Mouse (Mus musculus) kidney, adult 9 months (tissue): ENCODE measurements at regions not wholly inside any gene's neighbourhood (a gene's known extent, or its start where the extent isn't known, plus 50 kb on each side); places are given as distances from the start of the nearest gene placed in this dataset.

ENCODE experiments used
- DNase-seq: peaks from one replicate; pipeline ENCODE4 v3.0.0; 2022

DNA sequence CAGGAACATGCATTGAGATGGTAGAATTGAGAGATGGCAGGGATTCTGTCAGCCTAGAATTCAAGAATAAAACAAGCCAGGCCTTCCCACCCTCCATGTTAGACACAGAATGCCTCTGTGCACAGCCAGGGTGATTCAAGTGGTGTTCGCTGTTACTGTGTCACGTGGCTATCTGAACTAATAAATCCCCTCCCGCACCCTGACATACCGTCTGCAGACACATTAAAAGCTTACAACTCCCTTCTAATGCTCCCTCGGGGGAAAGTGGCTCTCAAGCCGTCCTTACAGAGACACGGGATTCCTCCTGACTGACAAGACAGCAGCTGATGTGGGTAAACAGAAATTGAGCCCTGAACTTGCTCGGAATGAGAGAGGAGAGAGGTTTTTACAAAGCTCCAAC is 279.1 kb downstream of the Prex1 start:
- no peak for DNase-seq

DNA sequence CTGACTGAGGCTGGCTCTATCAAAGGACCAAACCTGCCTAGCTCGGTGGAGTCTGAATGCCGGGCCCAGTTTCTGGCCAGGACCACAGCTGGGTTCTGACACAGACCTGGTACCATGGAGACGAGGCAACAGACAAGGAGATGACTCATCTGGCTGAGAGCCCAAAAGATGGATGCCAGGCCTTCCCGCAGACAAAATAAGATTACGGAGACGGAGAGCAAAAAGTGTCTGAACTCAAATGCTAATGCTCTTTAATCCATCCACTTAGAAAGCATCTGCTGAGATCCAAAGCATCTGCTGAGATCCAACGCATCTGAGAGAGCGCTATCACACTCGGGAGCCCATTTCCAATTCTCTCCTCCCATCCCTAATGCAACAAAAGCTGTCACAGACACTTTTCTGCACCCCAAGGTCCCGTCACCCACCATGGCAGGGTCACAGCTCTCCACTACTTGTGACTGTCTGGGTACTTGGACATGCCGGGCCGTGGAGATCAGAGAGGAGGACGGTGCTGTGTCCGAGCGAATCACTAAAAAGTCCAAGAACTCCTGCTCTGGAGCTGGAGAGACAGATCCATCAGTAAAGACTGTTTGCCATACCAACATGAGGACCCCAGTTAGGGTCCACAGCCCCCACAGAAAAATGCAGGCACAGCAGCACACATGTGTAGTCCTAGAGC is 278.3 kb upstream of the Sulf2 start:
- DNase-seq, result no peak

DNA sequence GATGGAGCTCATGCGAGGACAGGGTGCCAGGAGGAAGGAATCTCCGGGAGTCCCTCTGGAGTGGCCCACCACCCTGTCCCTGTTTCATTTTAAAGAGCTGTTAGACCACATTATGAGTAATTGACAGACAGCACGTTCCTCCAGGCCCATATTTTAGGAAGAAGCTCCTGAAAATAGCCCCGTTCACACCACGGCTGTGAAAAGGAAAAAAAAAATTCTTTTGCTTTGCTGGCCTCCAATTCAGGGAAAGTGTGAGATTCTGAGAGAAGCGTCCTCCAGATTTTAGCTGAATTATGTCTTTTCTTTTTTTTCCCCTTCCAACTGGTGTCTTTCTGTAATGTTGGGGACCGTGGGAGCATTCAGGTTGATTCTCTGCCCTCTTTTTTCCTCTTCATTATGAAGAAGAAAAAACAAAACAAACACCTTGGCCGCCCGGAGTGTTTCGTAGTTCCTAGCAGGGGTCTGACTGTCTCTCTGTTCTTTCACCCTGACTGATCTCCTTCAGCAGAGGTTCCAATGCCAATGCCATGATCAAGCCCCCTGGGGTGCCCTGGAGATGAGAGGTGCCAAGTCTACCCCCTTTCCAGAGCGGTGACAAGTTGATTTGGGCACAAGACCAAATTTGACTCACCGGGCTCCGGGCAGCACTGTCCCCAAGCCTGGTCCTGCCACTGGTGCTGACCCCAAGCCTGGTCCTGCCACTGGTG is 277.6 kb upstream of the Sulf2 start:
- DNase-seq, result no peak

DNA sequence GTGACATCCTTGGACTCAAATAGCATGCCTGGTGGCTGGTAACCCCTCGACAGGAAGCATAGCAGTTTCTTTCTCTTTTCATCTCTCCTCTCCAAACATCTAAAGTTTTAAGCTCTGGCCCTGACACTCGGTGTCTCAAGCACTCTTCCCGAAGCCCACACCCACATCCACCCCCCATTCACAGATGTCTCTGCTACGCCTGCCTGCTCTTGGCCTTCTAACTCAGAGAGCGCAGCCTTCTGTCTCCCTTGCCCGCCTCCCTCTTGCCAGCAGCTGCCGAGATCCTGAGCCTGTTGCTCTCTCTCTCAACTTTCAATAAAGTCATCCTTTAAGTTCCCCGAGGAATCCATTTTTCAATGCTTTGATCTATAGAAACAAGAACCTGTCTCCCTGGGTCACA is 277.1 kb upstream of the Sulf2 start:
- no peak for DNase-seq

DNA sequence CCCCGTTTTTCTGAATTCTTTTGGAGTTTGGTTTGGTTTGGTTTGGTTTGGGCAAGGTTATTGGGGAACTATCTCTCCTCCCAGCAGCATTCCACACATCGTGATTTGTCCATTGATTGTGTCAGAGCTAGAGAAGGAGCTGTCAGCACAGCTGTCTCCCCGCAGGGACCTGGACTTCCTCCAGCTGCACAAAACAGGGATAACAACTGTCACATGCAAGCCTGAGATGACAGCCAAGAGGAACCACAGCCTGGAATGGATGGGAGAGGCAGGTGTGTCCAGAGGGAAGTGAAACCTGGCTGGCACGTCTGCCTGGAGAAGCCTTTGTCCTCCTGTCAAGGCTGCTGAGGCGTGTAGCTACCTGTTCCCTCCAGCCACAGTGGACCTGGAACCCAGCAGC is 274.5 kb upstream of the Sulf2 start:
- DNase-seq, result no peak

DNA sequence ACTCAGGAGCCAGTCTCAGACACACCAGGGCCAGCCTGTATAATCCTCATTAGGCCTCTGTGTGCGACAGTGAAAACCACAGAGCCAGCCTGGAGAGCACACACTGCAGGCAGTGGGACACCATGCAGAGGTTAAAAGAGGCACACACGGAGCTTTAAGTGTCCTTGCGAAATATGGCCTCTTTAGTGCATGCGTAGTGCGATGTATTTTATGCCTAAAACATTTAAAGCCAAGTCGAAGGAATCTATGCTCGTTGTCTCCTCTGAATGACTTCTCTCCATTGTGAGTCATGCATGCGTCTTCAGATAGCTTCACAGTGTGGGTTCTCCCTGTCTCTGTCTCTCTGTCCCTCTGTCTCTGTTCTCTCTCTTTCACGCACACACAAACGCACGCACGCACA is 274.0 kb upstream of the Sulf2 start:
- no peak for DNase-seq

DNA sequence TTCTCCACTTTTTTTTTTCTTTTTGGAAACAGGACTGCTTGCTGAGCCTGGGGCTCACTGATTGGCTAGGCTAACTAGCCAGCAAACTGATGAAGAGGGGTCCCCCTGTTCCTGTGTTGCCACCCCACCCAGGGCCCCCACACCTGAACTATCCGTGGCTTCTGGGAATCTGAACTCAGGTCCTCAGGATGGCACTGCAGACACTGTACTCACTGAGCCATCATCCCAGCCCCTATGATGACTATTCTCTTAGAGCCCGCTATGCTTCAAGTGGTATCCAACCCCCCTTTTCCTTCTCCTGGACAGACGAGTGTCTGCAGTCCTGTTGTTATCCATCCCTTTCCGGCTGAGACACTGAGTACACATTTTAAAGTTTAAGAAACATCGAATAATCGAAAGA is 271.9 kb upstream of the Sulf2 start:
- DNase-seq, result no peak

DNA sequence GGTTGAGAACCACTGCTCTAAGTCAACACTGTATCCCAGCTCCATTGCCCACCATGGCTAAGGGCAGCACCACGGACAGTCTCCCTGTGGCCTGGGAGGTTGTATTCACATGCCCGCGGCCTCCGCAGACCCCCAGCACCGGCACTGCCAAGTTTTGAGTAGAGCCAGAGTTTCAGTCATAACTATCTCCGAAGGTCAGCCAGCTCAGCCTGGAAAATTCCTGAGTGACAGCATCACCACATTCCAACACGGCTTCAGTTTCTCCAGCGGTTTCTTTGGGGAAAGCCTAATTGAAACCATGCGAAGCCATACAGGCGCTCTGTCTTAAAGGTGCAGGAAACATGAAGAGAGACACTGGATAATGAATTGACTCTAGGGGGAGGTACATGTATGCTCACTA is 271.5 kb upstream of the Sulf2 start:
- peak; percentile 56 for DNase-seq

DNA sequence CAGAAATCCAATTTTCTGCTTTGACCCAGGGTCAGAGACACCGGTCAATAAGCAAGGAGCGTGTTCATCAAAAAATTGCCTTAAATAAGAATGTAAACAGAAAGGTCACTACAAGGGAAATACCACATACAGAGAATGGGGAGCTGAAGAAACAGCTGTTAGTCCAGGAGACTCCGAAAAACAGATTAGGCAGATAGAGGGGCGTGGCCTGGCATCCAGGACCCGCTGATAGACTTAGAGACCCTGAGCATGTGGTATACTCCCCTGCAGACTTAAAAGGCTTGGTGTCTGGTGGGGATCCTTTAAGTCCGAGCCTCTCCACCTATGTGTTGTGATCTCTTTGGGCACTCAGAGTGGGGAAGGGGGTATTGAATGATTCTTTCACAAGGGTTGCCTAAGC is 271.0 kb upstream of the Sulf2 start:
- no peak for DNase-seq

DNA sequence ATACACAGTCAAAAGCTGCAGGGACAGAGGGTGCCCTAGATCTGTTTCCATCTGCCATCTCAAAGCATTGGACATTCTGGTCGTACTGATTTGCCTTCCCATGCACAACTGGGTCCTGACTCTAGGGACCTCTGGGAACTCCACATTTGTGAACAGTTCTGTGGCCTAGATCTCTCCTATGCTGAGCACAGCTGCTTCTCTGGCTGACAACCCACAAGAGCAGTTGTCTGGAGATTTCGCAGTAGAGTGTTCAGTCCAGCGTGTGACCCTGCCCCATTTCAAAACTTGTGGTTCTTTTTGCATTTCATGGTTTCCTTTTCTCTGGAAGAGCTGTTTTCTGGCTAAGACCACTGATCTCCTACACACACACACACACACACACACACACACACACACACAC is 269.7 kb upstream of the Sulf2 start:
- DNase-seq, result no peak

DNA sequence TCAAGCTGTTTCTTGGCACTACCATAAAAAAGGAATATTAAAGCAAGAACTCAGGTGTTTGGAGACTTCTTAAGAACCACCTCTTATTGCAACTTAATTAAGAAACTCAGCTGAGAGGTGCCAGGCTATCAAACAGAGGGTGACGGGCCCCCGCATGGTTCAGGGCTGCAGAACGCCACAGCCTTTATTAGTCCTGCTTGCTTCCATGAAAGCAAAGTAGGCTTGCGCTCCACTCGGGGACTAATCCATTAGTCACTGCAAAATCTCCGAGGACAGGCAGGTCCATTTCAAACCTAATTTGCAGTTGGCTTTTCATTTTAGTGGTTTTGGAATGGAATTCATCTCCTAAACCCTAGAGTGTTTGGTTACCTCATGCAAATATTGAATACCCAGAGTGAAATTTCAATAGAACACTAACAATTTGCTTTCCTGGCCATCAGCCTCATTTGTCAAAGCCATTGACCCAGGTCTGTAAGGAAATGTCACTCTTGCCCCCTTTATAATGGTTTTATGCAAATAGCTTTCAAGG is 267.7 kb upstream of the Sulf2 start:
- DNase-seq, result no peak

DNA sequence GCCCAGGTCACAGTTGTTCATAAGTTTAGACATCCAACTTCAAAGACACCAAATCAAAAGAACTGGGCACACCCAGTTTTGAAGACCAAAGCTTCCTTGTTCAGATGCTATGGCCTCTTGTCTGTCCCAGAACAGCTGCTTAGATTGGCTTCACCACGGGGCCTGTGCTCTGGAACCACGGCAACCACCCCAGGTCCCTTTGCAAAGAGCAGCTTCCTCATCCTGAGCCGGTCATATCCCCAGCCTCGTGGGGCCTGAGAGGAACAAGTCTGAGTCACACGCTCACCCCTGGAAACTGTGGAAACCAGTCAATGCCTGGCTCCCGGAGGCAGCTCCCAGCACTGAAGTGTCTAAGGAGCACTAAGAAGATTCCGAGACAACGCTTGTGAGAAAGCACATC is 264.8 kb upstream of the Sulf2 start:
- DNase-seq, result no peak

DNA sequence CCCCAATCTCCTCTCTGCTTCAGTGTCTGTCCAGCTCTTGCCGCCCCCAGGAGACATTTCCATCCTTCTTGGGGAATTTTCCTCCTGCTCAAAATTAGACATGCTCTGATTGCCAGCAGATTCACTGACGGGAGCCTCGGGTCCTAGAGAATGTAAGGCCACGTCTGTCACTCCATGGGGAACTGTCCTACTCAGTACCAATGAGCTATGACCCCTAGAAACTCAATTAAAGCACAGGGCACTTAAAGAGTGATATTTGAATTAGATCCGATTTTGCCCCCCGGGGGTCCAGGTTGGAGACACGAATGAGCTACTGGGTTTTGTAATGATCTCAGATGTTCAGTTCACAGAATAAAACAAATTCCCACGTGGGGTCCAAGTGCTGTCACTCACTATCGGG is 263.8 kb upstream of the Sulf2 start:
- no peak for DNase-seq

DNA sequence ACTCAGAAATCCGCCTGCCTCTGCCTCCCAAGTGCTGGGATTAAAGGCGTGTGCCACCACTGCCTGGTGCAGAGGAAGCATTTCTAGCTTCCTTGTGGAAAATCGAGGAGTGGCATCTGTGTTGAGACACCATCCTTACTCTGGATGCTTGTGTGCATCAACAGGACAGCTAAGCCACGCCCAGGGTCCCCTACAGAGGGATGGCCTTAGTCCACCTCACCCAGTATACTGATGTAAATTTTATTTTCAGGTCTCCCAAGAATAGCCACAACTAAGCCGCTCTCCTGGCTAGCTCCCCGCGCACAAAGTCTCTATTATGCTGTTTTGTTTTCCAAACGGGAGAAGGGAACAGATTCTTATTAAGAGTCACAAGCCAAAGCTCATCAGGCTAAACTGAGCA is 262.8 kb upstream of the Sulf2 start:
- DNase-seq, result no peak

DNA sequence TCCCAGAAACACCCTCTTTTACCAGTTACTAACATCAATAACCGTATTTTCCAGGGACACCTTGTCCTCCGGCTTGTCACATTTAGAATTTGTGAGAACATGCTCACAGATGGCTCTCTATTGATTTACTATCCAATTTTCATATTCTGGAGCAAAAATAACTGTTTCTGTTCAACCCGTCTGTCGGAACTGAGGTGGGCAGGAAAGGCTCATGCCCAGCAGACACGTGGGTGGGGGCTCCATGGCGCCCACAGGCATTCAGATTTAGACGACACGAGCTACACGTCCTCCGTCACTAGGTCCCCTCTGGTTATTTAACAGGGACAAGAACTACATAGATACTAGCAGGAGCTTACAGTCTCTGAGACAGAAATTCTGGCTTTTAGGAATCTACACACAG is 262.2 kb upstream of the Sulf2 start:
- no peak for DNase-seq

DNA sequence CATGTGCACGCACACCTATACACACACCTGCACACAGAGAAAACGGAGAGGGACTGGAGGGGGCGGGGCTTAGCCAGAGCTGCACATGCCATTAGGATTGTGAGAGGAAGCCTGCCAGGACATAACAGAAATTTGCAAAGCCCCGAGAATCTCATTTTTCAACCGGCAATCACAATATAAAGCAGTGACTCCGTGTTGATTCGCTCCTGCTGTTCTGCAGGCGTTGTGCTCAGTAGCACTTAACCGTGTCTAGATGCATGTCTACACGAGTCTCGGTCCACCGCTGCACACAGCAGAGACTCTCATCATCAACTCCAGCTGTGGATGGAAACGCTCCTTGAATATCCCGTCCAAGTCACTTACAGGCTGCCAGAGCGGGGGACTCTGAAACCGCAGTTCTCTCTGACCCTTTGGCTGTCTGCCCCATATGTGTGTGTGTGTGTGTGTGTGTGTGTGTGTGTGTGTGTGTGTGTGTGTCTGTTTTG is 260.1 kb upstream of the Sulf2 start:
- DNase-seq, result no peak

DNA sequence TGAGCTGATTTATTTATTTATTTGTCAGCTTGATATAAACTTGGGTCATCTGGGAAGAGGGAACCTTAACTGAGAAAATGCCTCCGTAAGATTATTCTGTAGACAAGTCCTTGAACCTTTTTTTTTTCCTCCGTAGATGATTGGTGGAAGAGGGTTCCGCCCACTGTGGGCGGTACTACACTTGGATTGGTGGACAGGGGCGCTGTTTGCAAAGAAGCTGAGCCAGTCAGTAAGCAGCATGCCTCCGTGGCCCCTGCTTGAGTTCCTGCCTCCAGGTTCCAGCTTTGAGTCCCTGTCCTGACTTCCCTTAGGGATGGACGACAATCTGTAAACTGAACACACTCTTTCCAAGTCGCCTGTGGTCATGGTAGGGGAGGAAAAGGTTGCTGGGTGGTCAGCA is 259.4 kb upstream of the Sulf2 start:
- no peak for DNase-seq

DNA sequence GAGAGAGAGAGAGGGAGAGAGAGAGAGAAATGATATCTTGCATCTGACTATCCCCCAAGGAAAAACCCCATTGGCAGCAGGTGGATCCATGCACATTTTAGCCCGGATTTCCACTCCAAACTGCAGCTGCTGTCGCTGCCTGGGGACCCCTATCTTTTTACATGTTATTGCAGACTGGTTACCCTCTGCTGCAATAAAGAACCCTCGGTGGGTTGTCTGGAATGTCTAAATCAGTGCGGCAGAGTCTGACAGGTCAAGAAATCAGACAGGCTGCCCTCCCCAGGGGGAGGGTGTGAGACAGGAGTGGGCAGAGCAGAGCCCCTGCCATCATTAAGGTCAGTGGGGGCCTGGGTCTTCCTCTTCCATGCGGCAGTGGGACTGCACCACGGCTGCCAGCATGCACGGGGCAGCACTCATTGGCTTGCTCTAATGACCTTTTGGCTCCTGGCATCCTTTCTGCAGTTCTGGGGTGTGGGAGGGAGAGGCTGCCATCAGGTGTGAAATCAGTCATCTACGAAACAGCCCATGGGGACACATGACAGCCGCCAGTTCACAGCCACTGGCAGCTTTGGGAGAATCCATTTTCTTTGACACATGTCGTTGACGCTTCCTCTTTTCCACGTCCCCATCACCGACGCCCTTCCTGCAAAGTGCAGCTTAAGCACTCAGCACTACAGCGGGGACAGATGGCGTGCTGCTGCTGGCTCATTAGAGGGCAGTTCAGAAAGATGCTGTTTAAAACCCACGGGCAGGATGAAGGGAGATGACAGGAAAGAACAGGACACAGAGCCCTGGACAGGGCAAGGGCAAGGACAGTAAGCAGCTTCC is 256.8 kb upstream of the Sulf2 start:
- DNase-seq, result no peak

DNA sequence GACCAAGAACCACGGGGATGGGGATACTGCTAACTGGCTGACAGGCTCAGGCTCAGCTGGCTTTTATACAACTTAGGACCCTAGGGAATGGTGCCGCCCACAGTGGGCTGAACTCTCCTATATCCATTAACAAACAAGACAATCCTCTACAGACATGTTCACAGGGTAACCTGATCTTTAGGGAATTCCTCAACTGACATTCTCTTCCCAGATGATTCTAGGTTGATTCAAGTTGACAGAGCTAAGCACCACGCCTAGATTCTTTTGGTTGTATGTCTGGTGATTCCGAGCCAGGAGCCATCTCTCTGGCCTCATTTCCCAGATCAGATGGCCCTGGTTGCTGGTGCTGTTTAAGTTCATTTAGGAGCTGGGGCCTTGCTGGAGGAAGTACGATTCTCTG is 253.9 kb upstream of the Sulf2 start:
- no peak for DNase-seq

DNA sequence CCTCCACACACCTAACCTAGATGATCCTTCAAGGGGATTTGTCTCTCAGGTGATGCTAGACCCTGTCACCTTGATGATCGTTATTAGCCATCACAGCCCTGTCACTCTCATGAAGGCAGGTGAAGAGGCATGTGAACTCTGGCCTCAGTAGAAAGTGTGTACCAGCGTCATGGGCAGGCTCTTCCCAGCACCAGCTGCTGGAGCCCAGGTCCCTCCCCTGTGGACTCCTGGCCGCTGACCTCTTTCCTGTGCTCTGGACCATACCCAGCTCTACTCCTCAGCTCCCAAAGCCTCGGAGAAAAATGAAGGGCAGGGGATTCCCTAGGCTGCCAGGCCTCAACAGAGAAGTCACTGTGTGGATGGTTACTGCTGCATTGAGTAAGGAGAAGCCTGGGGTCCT is 253.3 kb upstream of the Sulf2 start:
- DNase-seq, result peak; percentile 52

DNA sequence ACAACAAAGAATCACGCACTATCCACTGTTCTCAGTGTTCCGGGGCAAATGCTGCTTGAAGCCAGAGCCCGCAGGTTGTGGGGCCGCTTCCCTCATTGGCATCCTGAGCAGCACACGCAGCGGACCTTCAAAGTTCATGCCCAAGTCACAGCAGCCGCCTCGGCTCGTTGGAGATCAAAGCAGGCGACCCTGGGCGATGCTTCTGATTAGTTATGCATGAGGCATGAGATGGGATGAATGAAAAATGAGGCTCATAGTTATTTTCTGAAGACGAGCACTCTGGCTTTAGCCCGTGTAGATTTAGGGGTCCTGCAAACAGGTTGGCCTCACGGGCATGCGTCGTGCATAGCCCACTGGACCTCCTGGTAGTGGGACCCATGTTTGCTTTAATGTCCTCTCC is 252.5 kb upstream of the Sulf2 start:
- DNase-seq, result no peak

DNA sequence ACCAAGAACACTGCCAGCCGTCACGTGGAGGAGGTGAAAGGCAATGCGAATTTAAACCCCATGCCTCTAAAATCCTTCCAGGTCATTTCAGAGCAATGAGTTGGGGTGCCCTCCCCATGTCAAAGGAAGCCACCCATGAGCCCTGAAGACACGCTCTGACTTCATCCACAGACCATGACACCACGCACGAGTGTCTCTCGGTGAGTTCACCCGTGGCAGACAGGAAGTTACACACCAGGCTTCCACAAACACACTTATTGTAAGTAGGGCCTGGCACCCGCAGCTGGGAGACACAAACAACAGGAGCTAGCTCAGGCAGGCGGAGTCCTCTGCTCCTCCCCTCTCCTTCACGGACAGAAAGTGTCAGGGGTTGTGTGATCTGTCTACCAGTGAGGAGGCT is 251.4 kb upstream of the Sulf2 start:
- DNase-seq, result no peak

DNA sequence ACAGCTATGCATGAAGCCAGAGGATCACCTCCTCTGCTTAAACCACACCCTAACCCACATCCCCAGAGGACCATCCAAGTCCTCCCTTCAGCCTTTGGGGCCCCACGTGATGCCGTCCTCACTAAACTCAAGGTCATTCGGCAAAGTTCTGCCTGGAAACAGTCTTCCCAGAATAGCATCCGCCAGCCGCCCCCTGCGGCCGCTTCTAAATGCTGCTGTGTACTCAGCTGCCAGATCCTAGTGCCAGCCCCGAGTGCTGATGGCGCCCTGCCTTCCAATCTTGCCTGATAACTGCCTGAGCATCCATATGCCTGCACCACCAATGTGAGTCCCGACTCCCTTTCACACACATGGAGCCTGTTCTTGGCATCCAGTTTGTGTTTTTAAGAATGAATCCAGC is 247.9 kb upstream of the Sulf2 start:
- peak; percentile 47 for DNase-seq

DNA sequence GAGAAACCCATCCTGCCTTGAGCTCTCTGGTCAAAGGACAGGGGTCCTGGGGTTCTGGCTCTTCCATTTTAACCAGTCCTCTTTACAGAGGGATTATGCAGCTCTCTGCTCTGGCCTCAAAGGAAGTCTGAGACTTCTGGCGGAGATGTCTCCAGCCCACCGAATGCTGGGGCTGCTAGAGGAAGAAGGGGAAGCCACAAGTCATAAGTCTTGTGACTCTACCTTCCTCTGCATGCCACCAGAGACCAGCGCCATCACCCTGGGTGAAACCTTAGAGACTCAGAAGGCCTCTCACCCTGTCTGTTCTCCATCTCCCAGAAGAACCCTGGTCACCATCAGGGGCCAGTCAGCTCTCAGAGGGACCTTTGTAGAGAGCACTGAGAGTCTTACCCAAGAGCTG is 246.4 kb upstream of the Sulf2 start:
- DNase-seq, result no peak
